Mouse (Mus musculus) limb, embryonic 11.5 days (tissue): ENCODE measurements around the gene Rhbg. TPM values are rescaled to one million over a fixed set of nuclear protein-coding genes. Genes with fewer than 3 reads are reported as not detected.

Source experiments
- ATAC-seq: fragments of 200-750 bp; cut with Nextera tagmentation; 2 replicates; pipeline ENCODE4 v1.8.0; 2017; ENCODE audit warnings: low read depth; ENCODE audit not compliant: insufficient number of reproducible peaks, low FRiP score, low TSS enrichment
- DNase-seq: peaks from one replicate; pipeline ENCODE4 v3.0.0-alpha.2; 2015; ENCODE audit warnings: low spot score
- H3K27ac ChIP-seq: fragments of 300-500 bp; sonication (generic); replicated peaks from 2 replicates; pipeline ENCODE4 v1.5.1; 2014; ENCODE audit warnings: low read depth, mild to moderate bottlenecking, low read length
- H3K27me3 ChIP-seq: fragments of 300-500 bp; sonication (generic); 2 replicates; pipeline ENCODE4 v1.6.1; 2014; ENCODE audit warnings: mild to moderate bottlenecking, low read length, mixed read lengths; ENCODE audit not compliant: control insufficient read depth, insufficient read depth
- H3K36me3 ChIP-seq: fragments of 300-500 bp; sonication (generic); 2 replicates; pipeline ENCODE4 v1.6.1; 2014; ENCODE audit warnings: mild to moderate bottlenecking, low read length, moderate library complexity, mixed read lengths; ENCODE audit not compliant: control insufficient read depth, insufficient read depth
- H3K4me1 ChIP-seq: fragments of 300-500 bp; sonication (generic); 2 replicates; pipeline ENCODE4 v1.6.1; 2014; ENCODE audit warnings: low read length, mixed read lengths; ENCODE audit not compliant: control insufficient read depth, insufficient read depth
- H3K4me2 ChIP-seq: fragments of 300-500 bp; sonication (generic); 2 replicates; pipeline ENCODE4 v1.6.1; 2014; ENCODE audit warnings: low read depth, mild to moderate bottlenecking, moderate library complexity; ENCODE audit not compliant: severe bottlenecking
- H3K4me3 ChIP-seq: fragments of 300-500 bp; sonication (generic); 2 replicates; pipeline ENCODE4 v1.5.1; 2014; ENCODE audit warnings: low read depth, low read length
- H3K9ac ChIP-seq: fragments of 300-500 bp; sonication (generic); 2 replicates; pipeline ENCODE4 v1.6.1; 2014; ENCODE audit warnings: mild to moderate bottlenecking, low read length
- H3K9me3 ChIP-seq: fragments of 300-500 bp; sonication (generic); 2 replicates; pipeline ENCODE4 v1.6.1; 2016; ENCODE audit warnings: low read length; ENCODE audit not compliant: control insufficient read depth
- WGBS: fragments of 180-500 bp; shearing (Covaris S2); extraction: QIAGEN DNeasy Blood & Tissue Kit; methylation state at CpG from one replicate; pipeline ENCODE4 v1.1.7; 2014; 5-methylcytosine and 5-hydroxymethylcytosine counted together
- polyA plus RNA-seq: library from polyadenylated mRNA; unstranded; fragments of >200 nt; fragmentation: Nextera tagmentation; extraction: Ambion mirVana; gene quantifications from 2 replicates; pipeline ENCODE4 v1.2.1, GENCODE M21; 2014

Rhbg gene
- polyA plus RNA-seq, 1 experiment from 2014 or later = 0.11 TPM

- Histone ChIP-seq H3K27ac (no peak overlapping the region), H3K36me3 (no peaks in the 10 kb centered on the region; the same call in 1 of the 2 replicates), H3K4me2 (no peak overlapping the region), H3K4me3 (no peak overlapping the region), H3K9ac (no peak overlapping the region), H3K9me3 (no peaks in the 10 kb centered on the region), H3K4me1 (0 out of 2 replicates have a peak, but pooled peaks cover 2% of the 10 kb centered on the region), H3K27me3 (peaks cover 55% of the 10 kb centered on the region)
- 2% methylated on average over 6 of the region's 6 CpGs for WGBS
- DNase-seq (peak; percentile 93), ATAC-seq (no peak)
Observed at GRCm38 (mm10) chr3:88220842-88221241, 33.7 kb downstream of the Rhbg start.

- H3K9me3 ChIP-seq = no peaks in the 10 kb centered on the region
- WGBS = 15% methylated on average over 9 of the region's 9 CpGs
- H3K9ac ChIP-seq = no peak overlapping the region
- no peak overlapping the region for H3K27ac ChIP-seq
- no peak overlapping the region for H3K4me3 ChIP-seq
- H3K36me3 ChIP-seq = no peaks in the 10 kb centered on the region; the same call in 1 of the 2 replicates
- H3K27me3 ChIP-seq = peaks cover 64% of the 10 kb centered on the region
- ATAC-seq (no peak), DNase-seq (no peak)
- 0 out of 2 replicates have a peak, but pooled peaks cover 2% of the 10 kb centered on the region for H3K4me1 ChIP-seq
- no peak overlapping the region for H3K4me2 ChIP-seq
Observed at GRCm38 (mm10) chr3:88219940-88220339, 34.6 kb downstream of the Rhbg start.

- Histone ChIP-seq H3K4me3 (no peak overlapping the region), H3K27ac (no peak overlapping the region), H3K4me1 (0 out of 2 replicates have a peak, but pooled peaks cover 2% of the 10 kb centered on the region), H3K27me3 (peaks cover 83% of the 10 kb centered on the region), H3K9me3 (no peaks in the 10 kb centered on the region), H3K9ac (no peak overlapping the region), H3K36me3 (no peaks in the 10 kb centered on the region; the same call in 1 of the 2 replicates), H3K4me2 (no peak overlapping the region)
- no peak for DNase-seq
- 50% methylated on average over 1 of the region's 2 CpGs for WGBS
- no peak for ATAC-seq
Observed at GRCm38 (mm10) chr3:88217679-88218078, 36.8 kb downstream of the Rhbg start.

GRCm38 (mm10) chr3:88216534-88217326 is 37.8 kb downstream of the Rhbg start:
- no peaks in the 10 kb centered on the region for H3K9me3 ChIP-seq
- no peak for DNase-seq
- ATAC-seq = no peak
- no peak overlapping the region for H3K4me2 ChIP-seq
- 6% methylated on average over 7 of the region's 7 CpGs for WGBS
- H3K27ac ChIP-seq = no peak overlapping the region
- H3K9ac ChIP-seq = no peak overlapping the region
- 0 out of 2 replicates have a peak, but pooled peaks cover 2% of the 10 kb centered on the region for H3K4me1 ChIP-seq
- H3K4me3 ChIP-seq = no peak overlapping the region
- H3K27me3 ChIP-seq = peaks cover 92% of the 10 kb centered on the region
- no peaks in the 10 kb centered on the region; the same call in 1 of the 2 replicates for H3K36me3 ChIP-seq

- ATAC-seq = no peak
- H3K4me2 ChIP-seq = no peak overlapping the region
- DNase-seq = no peak
- H3K27me3 ChIP-seq = peaks cover 92% of the 10 kb centered on the region
- 2% methylated on average over 6 of the region's 6 CpGs for WGBS
- no peak overlapping the region for H3K4me3 ChIP-seq
- 0 out of 2 replicates have a peak, but pooled peaks cover 2% of the 10 kb centered on the region for H3K4me1 ChIP-seq
- H3K9ac ChIP-seq = no peak overlapping the region
- no peaks in the 10 kb centered on the region for H3K9me3 ChIP-seq
- H3K27ac ChIP-seq = no peak overlapping the region
- no peaks in the 10 kb centered on the region for H3K36me3 ChIP-seq
Observed at GRCm38 (mm10) chr3:88216116-88216515, 38.4 kb downstream of the Rhbg start.

- H3K4me1 ChIP-seq = 0 out of 2 replicates have a peak, but pooled peaks cover 2% of the 10 kb centered on the region
- no peaks in the 10 kb centered on the region for H3K36me3 ChIP-seq
- ATAC-seq (no peak), DNase-seq (no peak)
- no peak overlapping the region for H3K9ac ChIP-seq
- 0% methylated on average over 23 of the region's 23 CpGs for WGBS
- H3K4me3 ChIP-seq = no peak overlapping the region
- no peak overlapping the region for H3K27ac ChIP-seq
- H3K9me3 ChIP-seq = no peaks in the 10 kb centered on the region
- peaks cover 95% of the 10 kb centered on the region for H3K27me3 ChIP-seq
- H3K4me2 ChIP-seq = 0 out of 2 replicates have a peak overlapping the region, but pooled peaks have one; percentile 3
Observed at GRCm38 (mm10) chr3:88215553-88216004, 38.9 kb downstream of the Rhbg start.

GRCm38 (mm10) chr3:88214971-88215552 is 39.4 kb downstream of the Rhbg start:
- no peaks in the 10 kb centered on the region for H3K36me3 ChIP-seq
- under 1% methylated on average over 48 of the region's 48 CpGs for WGBS
- ATAC-seq (no peak), DNase-seq (no peak)
- peaks cover 95% of the 10 kb centered on the region for H3K27me3 ChIP-seq
- no peak overlapping the region for H3K27ac ChIP-seq
- no peaks in the 10 kb centered on the region for H3K9me3 ChIP-seq
- H3K4me2 ChIP-seq = 0 out of 2 replicates have a peak overlapping the region, but pooled peaks have one; percentile 3
- no peak overlapping the region for H3K4me3 ChIP-seq
- H3K9ac ChIP-seq = no peak overlapping the region
- H3K4me1 ChIP-seq = 0 out of 2 replicates have a peak, but pooled peaks cover 2% of the 10 kb centered on the region

GRCm38 (mm10) chr3:88214197-88214938 is 40.1 kb downstream of the Rhbg start:
- Histone ChIP-seq H3K4me3 (no peak overlapping the region), H3K27me3 (peaks cover 95% of the 10 kb centered on the region), H3K4me1 (0 out of 2 replicates have a peak, but pooled peaks cover 2% of the 10 kb centered on the region), H3K36me3 (no peaks in the 10 kb centered on the region), H3K9me3 (no peaks in the 10 kb centered on the region), H3K9ac (no peak overlapping the region), H3K4me2 (no peak overlapping the region), H3K27ac (no peak overlapping the region)
- DNase-seq (no peak), ATAC-seq (no peak)
- 3% methylated on average over 40 of the region's 42 CpGs for WGBS
